Mouse (Mus musculus) embryo, embryonic 11 days (tissue): ENCODE measurements around the gene Lmna.

Experiments used
- DNase-seq: peaks from one replicate; pipeline ENCODE4 v3.0.0-alpha.2; 2015

The Lmna gene

GRCm38 (mm10) chr3:88465127-88465526, 44.6 kb downstream of the Lmna start:
- DNase-seq, result no peak

- DNase-seq, result no peak
Observed at GRCm38 (mm10) chr3:88464425-88464824, 45.3 kb downstream of the Lmna start.

- no peak for DNase-seq
Observed at GRCm38 (mm10) chr3:88460983-88461696, 48.6 kb downstream of the Lmna start, which contains the start of gene Sema4a. Gene Sema4a, minus strand, starts transcription at chr3:88461182.

GRCm38 (mm10) chr3:88460029-88460428, 49.7 kb downstream of the Lmna start:
- DNase-seq, result no peak

GRCm38 (mm10) chr3:88458778-88459219, 51.0 kb downstream of the Lmna start:
- peak; percentile 50 for DNase-seq

- no peak for DNase-seq
Observed at GRCm38 (mm10) chr3:88456746-88457532, 52.8 kb downstream of the Lmna start.

- DNase-seq, result no peak
Observed at GRCm38 (mm10) chr3:88456313-88456712, 53.4 kb downstream of the Lmna start.

GRCm38 (mm10) chr3:88455588-88456264, 54.0 kb downstream of the Lmna start:
- no peak for DNase-seq

- DNase-seq, result no peak
Observed at GRCm38 (mm10) chr3:88454762-88455587, 54.8 kb downstream of the Lmna start.

GRCm38 (mm10) chr3:88453986-88454385, 55.8 kb downstream of the Lmna start:
- no peak for DNase-seq

GRCm38 (mm10) chr3:88453369-88453768, 56.4 kb downstream of the Lmna start:
- no peak for DNase-seq

- DNase-seq, result no peak
Observed at GRCm38 (mm10) chr3:88452716-88453115, 57.0 kb downstream of the Lmna start.

GRCm38 (mm10) chr3:88452246-88452645, 57.5 kb downstream of the Lmna start:
- no peak for DNase-seq

GRCm38 (mm10) chr3:88450379-88451131, 59.2 kb downstream of the Lmna start:
- DNase-seq, result no peak

GRCm38 (mm10) chr3:88449395-88450023, 60.2 kb downstream of the Lmna start:
- DNase-seq, result peak; percentile 78

GRCm38 (mm10) chr3:88448443-88448842, 61.3 kb downstream of the Lmna start:
- no peak for DNase-seq

GRCm38 (mm10) chr3:88447676-88448183, 62.0 kb downstream of the Lmna start:
- no peak for DNase-seq

- DNase-seq, result no peak
Observed at GRCm38 (mm10) chr3:88446471-88447123, 63.2 kb downstream of the Lmna start.

GRCm38 (mm10) chr3:88442888-88443287, 66.9 kb downstream of the Lmna start:
- no peak for DNase-seq

GRCm38 (mm10) chr3:88442488-88442887, 67.3 kb downstream of the Lmna start:
- no peak for DNase-seq
